Mouse (Mus musculus): ENCODE measurements at regions not wholly inside any gene's neighbourhood (a gene's known extent, or its start where the extent isn't known, plus 50 kb on each side); places are given as distances from the start of the nearest gene placed in this dataset.

- Histone ChIP-seq H3K4me2 (ENCODE audit: low read depth) (no peak overlapping the region), H3K4me3 (no peak overlapping the region), H3K27me3 (ENCODE audit: control insufficient read depth, insufficient read depth, insufficient read length) (no peaks in the 10 kb centered on the region), H3K36me3 (ENCODE audit: control insufficient read depth, insufficient read depth) (no peaks in the 10 kb centered on the region), H3K79me2 (ENCODE audit: control insufficient read depth, insufficient read depth) (no peaks in the 10 kb centered on the region), H3ac (ENCODE audit: control insufficient read depth, insufficient read length) (no peak overlapping the region)
- no peak for TF ChIP-seq POLR2AphosphoS2 (IDR thresholded peaks at IDR 0.05; ENCODE audit: insufficient read length, low read depth)
- TF ChIP-seq MYOG (IDR thresholded peaks at IDR 0.05; ENCODE audit: control insufficient read depth in 1 of 3, insufficient read depth in 1 of 3, insufficient read length in 2 of 3, low read depth in 2 of 3): no peak
- TF ChIP-seq E2F4 (IDR thresholded peaks at IDR 0.05; ENCODE audit: insufficient read depth): no peak
- no peak for TF ChIP-seq USF1 (IDR thresholded peaks at IDR 0.05; ENCODE audit: low read depth)
- TF ChIP-seq CEBPB (IDR thresholded peaks at IDR 0.05; ENCODE audit: insufficient read depth, poor library complexity, severe bottlenecking): no peak
- TF ChIP-seq SRF (IDR thresholded peaks at IDR 0.05; ENCODE audit: control insufficient read depth, insufficient read length, low read depth): no peak
- TF ChIP-seq TCF3 (IDR thresholded peaks at IDR 0.05; ENCODE audit: insufficient read length, low read depth): no peak
- no peak for TF ChIP-seq MYOD1 (IDR thresholded peaks at IDR 0.05; ENCODE audit: control insufficient read depth in 1 of 3, insufficient read length in 2 of 3, low read depth in 2 of 3)
- no peak for TF ChIP-seq POLR2A (IDR thresholded peaks at IDR 0.05; ENCODE audit: insufficient read length, low read depth)
- no peak for TF ChIP-seq REST (IDR thresholded peaks at IDR 0.05; ENCODE audit: insufficient read depth, insufficient read length)
- no peak for TF ChIP-seq MAX (IDR thresholded peaks at IDR 0.05; ENCODE audit: low read depth)
- TF ChIP-seq TCF12 (IDR thresholded peaks at IDR 0.05; ENCODE audit: insufficient read depth, poor library complexity, severe bottlenecking): no peak
Observed at GRCm38 (mm10) chr10:42071404-42072024, 53.3 kb upstream of the Armc2 start.

DNA sequence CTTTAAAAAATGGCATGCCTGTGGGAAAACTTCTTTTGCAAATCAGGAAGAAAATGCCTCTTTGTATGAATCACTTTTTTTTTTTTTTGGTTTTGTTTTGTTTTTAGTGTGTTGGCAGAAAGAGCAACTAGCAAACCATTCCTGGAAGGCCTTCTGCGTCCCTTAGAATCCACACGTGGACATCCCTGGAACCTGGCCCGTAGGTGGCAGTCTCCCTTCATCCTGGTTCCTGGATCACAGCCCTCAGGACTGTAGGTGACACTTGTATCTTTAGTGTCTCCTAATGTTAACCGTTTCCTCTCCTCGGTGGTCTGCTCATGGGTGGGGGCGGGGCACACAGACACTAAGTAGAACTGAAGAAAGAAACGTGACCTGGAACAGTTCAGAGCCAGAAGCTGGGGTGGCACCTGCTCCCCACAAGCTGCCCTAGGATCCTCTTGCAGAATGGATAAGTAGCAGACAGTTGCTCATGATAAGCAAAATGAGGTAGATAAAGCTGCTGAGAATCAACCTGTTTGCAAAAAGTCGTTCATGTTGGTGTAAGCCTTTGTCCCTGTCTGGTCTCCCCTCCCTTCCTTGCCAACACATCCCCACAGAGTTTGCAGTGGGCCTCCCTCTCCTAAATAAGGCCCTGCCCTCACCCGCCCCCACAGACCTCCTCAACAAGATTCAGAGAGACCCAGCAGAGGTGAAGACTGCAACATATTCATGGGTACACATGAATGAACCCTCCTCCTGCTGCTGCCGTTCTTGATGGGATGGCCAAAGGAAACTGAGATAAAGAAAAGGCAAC is 52.6 kb upstream of the Armc2 start:
- H3K4me2 ChIP-seq (ENCODE audit: low read depth): no peak overlapping the region
- H3K36me3 ChIP-seq (ENCODE audit: control insufficient read depth, insufficient read depth): no peaks in the 10 kb centered on the region
- no peak overlapping the region for H3K4me3 ChIP-seq
- no peak overlapping the region for H3ac ChIP-seq (ENCODE audit: control insufficient read depth, insufficient read length)
- no peaks in the 10 kb centered on the region for H3K79me2 ChIP-seq (ENCODE audit: control insufficient read depth, insufficient read depth)
- TF ChIP-seq MYOD1 (IDR thresholded peaks at IDR 0.05; ENCODE audit: control insufficient read depth in 1 of 3, insufficient read length in 2 of 3, low read depth in 2 of 3): no peak
- no peaks in the 10 kb centered on the region for H3K27me3 ChIP-seq (ENCODE audit: control insufficient read depth, insufficient read depth, insufficient read length)

GRCm38 (mm10) chr10:42069751-42070150 is 51.5 kb upstream of the Armc2 start:
- Histone ChIP-seq H3K4me3 (no peak overlapping the region), H3ac (ENCODE audit: control insufficient read depth, insufficient read length) (no peak overlapping the region), H3K36me3 (ENCODE audit: control insufficient read depth, insufficient read depth) (no peaks in the 10 kb centered on the region), H3K79me2 (ENCODE audit: control insufficient read depth, insufficient read depth) (no peaks in the 10 kb centered on the region), H3K4me2 (ENCODE audit: low read depth) (no peak overlapping the region), H3K27me3 (ENCODE audit: control insufficient read depth, insufficient read depth, insufficient read length) (no peaks in the 10 kb centered on the region)
- TF ChIP-seq POLR2A (IDR thresholded peaks at IDR 0.05; ENCODE audit: insufficient read length, low read depth) (no peak), TCF12 (IDR thresholded peaks at IDR 0.05; ENCODE audit: insufficient read depth, poor library complexity, severe bottlenecking) (no peak), E2F4 (IDR thresholded peaks at IDR 0.05; ENCODE audit: insufficient read depth) (no peak), MYOG (IDR thresholded peaks at IDR 0.05; ENCODE audit: control insufficient read depth in 1 of 3, insufficient read depth in 1 of 3, insufficient read length in 2 of 3, low read depth in 2 of 3) (no peak), TCF3 (IDR thresholded peaks at IDR 0.05; ENCODE audit: insufficient read length, low read depth) (no peak), REST (IDR thresholded peaks at IDR 0.05; ENCODE audit: insufficient read depth, insufficient read length) (no peak), MYOD1 (IDR thresholded peaks at IDR 0.05; ENCODE audit: control insufficient read depth in 1 of 3, insufficient read length in 2 of 3, low read depth in 2 of 3) (no peak)

DNA sequence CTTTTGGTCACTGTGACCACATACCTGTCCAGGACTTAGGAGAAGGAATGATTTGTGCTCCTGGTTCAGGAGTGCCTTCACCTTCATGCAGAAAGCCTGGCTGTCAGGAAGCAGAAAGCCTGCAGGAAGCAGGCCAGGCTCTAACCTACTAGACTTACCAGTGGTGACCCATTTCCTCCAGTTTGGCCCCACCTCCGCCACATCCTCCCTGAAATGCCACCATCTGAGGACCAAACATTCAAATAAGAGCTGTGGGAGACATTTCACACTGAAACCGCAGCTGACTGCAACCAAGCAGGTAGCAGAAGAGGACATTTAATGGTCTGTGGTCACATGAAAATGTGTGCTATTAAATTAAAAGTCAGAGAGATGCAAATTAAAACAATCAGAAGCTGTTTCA is 50.3 kb upstream of the Armc2 start:
- no peak overlapping the region for H3K4me3 ChIP-seq
- no peak for TF ChIP-seq TCF12 (IDR thresholded peaks at IDR 0.05; ENCODE audit: insufficient read depth, poor library complexity, severe bottlenecking)
- H3ac ChIP-seq (ENCODE audit: control insufficient read depth, insufficient read length): no peak overlapping the region
- H3K27me3 ChIP-seq (ENCODE audit: control insufficient read depth, insufficient read depth, insufficient read length): no peaks in the 10 kb centered on the region
- H3K4me2 ChIP-seq (ENCODE audit: low read depth): no peak overlapping the region
- no peaks in the 10 kb centered on the region for H3K36me3 ChIP-seq (ENCODE audit: control insufficient read depth, insufficient read depth)
- H3K79me2 ChIP-seq (ENCODE audit: control insufficient read depth, insufficient read depth): no peaks in the 10 kb centered on the region
